In the genomic region with DNA sequence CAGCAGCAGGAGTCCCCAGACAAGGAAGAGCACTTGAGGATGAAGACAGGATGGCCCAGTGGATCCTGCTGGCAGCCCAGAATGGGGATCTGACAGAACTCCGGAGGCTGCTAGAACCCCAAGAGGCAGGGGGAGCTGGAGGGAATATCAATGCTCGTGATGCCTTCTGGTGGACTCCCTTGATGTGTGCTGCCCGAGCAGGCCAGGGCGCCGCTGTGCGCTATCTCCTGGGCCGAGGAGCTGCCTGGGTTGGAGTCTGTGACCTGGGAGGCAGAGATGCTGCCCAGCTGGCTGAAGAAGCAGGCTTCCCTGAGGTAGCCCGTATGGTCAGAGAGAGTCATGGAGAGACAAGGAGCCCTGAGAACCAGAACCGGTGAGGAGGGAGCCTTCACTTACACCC, we compare ENCODE assay signal across 5 mouse cellular contexts. TPM values are rescaled to one million over a fixed set of nuclear protein-coding genes. Genes with fewer than 3 reads are reported as not detected.
"Had no signal": no experiment of that assay in that cellular context is flagged by ENCODE, and none has a peak within 500 bp of the region (broad histone marks: within the 10 kb centered on the region; RNA-seq: fewer than 3 reads in every experiment).

No protein-coding gene starts in this region.

RNA-seq across cellular contexts. Expression of a gene that starts 8.1 kb away (rescaled TPM):
- polyA plus RNA-seq: heart, postnatal 0 days had no signal

RNA-seq across cellular contexts. Expression of a gene that starts 8.6 kb away (rescaled TPM):
- polyA plus RNA-seq: hindbrain, embryonic 12.5 days; hindbrain, embryonic 16.5 days; hindbrain, postnatal 0 days; inflammation-experienced regulatory T-cells, adult 6 months had no signal
